Mouse (Mus musculus): Measurements from ENCODE around the gene Arhgef18. TPM values are rescaled to one million over a fixed set of nuclear protein-coding genes. Genes with fewer than 3 reads are reported as not detected.

Gene Arhgef18
- polyA plus RNA-seq, 1 experiment from 2014 or later, result 9.7 TPM

GRCm38 (mm10) chr8:3367086-3367485 lies 25.7 kb upstream of the Arhgef18 start:
- Histone ChIP-seq H3K4me3 (no peak overlapping the region), H3K27me3 (ENCODE audit: poor library complexity, severe bottlenecking) (no peaks in the 10 kb centered on the region), H3K4me1 (no peaks in the 10 kb centered on the region), H3K36me3 (replicated peaks) (no peaks in the 10 kb centered on the region), H3K9me3 (no peaks in the 10 kb centered on the region), H3K27ac (no peak overlapping the region)
- DNase-seq (ENCODE audit: extremely low spot score, low spot score), result no peak
- WGBS, result 91% methylated on average over 5 of the region's 5 CpGs

GRCm38 (mm10) chr8:3368091-3368490 lies 24.7 kb upstream of the Arhgef18 start:
- Histone ChIP-seq H3K9me3 (no peaks in the 10 kb centered on the region), H3K27ac (no peak overlapping the region), H3K4me1 (no peaks in the 10 kb centered on the region), H3K4me3 (no peak overlapping the region), H3K27me3 (ENCODE audit: poor library complexity, severe bottlenecking) (no peaks in the 10 kb centered on the region), H3K36me3 (replicated peaks) (no peaks in the 10 kb centered on the region)
- 91% methylated on average over 1 of the region's 1 CpGs for WGBS
- DNase-seq (ENCODE audit: extremely low spot score, low spot score), result no peak

- H3K9me3 ChIP-seq, result no peaks in the 10 kb centered on the region
Observed at GRCm38 (mm10) chr8:3375748-3376147, 17.1 kb upstream of the Arhgef18 start.

DNA sequence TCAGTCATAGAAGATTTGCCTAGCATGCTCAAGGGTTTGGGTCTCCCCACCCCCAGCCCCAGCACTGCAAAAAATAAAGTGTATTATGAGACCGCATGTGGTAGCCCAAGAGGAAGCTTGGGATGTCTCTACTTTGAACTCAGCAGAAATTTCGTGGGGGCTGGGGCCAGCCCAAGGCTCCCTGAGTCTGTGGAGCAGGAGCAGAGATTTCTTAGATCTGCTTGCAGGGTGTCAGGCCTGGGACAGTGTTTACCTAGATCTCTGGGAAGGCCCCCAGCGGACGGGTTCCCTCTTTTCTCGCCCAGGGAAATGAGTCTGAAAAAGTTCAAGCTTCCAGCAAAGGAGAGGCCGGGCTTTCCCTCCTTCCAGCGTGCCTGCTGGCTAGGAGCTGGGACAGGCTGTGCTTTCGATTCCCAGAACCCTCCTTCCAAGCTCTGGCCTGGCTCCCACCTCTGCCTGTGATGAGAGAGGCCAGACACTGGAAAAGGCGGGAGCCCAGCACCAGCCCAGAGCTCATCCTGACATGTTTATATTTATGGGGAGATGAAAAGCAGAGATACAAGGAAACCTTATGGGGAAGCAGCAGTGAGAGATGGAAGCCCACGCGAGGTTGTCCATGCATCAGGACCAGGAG lies 16.0 kb upstream of the Arhgef18 start:
- no peaks in the 10 kb centered on the region for H3K9me3 ChIP-seq
- no peak overlapping the region for H3K4me3 ChIP-seq
- H3K27me3 ChIP-seq (ENCODE audit: poor library complexity, severe bottlenecking), result no peaks in the 10 kb centered on the region
- H3K27ac ChIP-seq, result no peak overlapping the region
- H3K36me3 ChIP-seq (replicated peaks), result no peaks in the 10 kb centered on the region
- H3K4me1 ChIP-seq, result no peaks in the 10 kb centered on the region
- WGBS, result 73% methylated on average over 11 of the region's 11 CpGs
- DNase-seq (ENCODE audit: extremely low spot score, low spot score), result no peak

More at GRCm38 (mm10) chr8:3375748-3376147, 17.1 kb upstream of the Arhgef18 start:
- H3K4me3 ChIP-seq, result no peak overlapping the region
- H3K27me3 ChIP-seq (ENCODE audit: poor library complexity, severe bottlenecking), result no peaks in the 10 kb centered on the region
- no peaks in the 10 kb centered on the region for H3K4me1 ChIP-seq
- DNase-seq (ENCODE audit: extremely low spot score, low spot score), result no peak
- H3K36me3 ChIP-seq (replicated peaks), result no peaks in the 10 kb centered on the region
- no peak overlapping the region for H3K27ac ChIP-seq

DNA sequence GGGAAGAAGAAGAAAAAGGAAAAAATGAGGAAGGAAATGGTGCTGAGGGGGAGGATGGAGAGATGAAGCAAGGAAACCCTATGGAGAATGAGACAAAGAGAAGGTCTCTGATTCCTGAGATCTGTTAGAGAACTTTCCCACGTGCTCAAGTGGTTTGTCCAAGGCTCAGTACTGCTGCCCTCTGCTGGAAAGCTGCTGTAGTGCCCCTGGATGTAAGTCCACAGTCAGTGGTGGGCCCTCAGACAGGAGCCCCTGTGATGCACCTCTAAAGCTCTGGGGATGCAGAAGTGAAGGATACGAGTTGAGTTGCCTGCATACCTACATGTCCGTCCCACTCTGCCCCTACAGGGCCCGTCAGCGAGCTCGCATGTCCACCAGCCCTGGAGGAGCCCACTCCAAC lies 5.5 kb upstream of the Arhgef18 start:
- peak; percentile 55 for DNase-seq (ENCODE audit: extremely low spot score, low spot score)
- peaks cover 1% of the 10 kb centered on the region for H3K4me1 ChIP-seq
- no peaks in the 10 kb centered on the region for H3K27me3 ChIP-seq (ENCODE audit: poor library complexity, severe bottlenecking)
- 32% methylated on average over 6 of the region's 6 CpGs for WGBS
- no peaks in the 10 kb centered on the region for H3K36me3 ChIP-seq (replicated peaks)
- no peak overlapping the region for H3K4me3 ChIP-seq
- no peaks in the 10 kb centered on the region; the same call in 1 of the 2 replicates for H3K9me3 ChIP-seq
- no peak overlapping the region for H3K27ac ChIP-seq

DNA sequence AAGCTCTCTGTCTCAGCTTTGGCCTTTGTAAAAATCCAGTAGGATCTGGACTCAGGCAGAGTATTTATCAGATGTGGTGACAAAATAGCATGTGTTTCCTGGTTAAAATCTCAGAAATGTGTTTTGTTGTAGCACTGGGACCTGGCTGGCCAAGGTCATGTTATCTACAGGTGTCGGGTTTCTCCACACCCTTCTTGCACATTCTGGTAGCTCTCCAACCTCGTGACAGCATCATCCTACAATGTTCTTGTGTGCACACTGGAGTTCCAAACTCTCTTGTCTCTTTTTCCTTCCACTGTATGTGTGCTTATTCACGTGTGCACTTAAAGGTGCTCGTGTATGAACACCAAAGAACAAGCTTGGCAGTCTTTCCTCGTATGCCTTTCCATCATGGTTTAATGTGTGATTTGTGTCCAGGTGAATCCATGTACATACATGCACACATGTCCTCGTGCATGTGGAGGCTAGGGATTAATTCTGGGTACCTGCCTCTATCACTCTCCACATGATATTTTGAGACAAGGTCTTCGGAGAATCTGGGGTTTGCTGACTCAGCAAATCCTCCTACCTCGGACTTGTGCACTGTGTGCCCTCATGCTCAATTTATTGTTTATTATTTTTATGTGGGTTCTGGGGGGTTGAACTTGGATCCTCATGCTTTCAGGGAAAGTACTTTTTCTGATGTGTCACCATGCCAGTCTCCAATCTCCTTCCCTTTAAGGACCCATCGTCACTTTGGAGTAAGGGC lies 4.0 kb upstream of the Arhgef18 start:
- no peaks in the 10 kb centered on the region for H3K36me3 ChIP-seq (replicated peaks)
- no peak overlapping the region for H3K4me3 ChIP-seq
- no peak overlapping the region for H3K27ac ChIP-seq
- 81% methylated on average over 9 of the region's 9 CpGs for WGBS
- H3K9me3 ChIP-seq, result no peaks in the 10 kb centered on the region; the same call in 1 of the 2 replicates
- DNase-seq (ENCODE audit: extremely low spot score, low spot score), result no peak
- H3K27me3 ChIP-seq (ENCODE audit: poor library complexity, severe bottlenecking), result no peaks in the 10 kb centered on the region
- peaks cover 12% of the 10 kb centered on the region for H3K4me1 ChIP-seq

DNA sequence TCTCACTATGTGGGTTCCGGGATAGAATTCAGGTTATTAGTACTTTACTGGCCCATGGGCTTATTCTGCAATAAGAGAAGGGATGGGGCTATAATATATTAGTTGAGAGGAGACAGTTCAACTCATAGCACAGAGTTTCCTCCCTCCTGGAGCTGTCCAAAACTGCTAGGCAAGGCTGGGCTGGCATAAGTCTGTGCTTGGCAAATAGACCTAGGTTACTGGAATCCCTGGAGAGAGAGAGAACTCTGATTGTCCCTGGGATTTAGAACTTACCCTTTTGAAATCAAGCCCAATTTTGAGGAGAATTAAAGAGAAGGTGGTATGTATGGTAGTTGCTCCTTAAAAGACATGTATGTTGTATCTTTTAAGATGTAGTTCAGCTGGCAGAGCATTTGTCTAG lies 3.3 kb upstream of the Arhgef18 start:
- Histone ChIP-seq H3K4me1 (peaks cover 19% of the 10 kb centered on the region), H3K36me3 (replicated peaks) (no peaks in the 10 kb centered on the region), H3K9me3 (no peaks in the 10 kb centered on the region; the same call in 1 of the 2 replicates), H3K4me3 (no peak overlapping the region), H3K27ac (no peak overlapping the region), H3K27me3 (ENCODE audit: poor library complexity, severe bottlenecking) (no peaks in the 10 kb centered on the region)
- no peak for DNase-seq (ENCODE audit: extremely low spot score, low spot score)
- 84% methylated on average over 1 of the region's 1 CpGs for WGBS

- DNase-seq (ENCODE audit: extremely low spot score, low spot score), result no peak
- peak overlapping the region; percentile 86 for H3K27ac ChIP-seq
- H3K27me3 ChIP-seq (ENCODE audit: poor library complexity, severe bottlenecking), result no peaks in the 10 kb centered on the region
- WGBS, result 61% methylated on average over 4 of the region's 4 CpGs
- H3K4me3 ChIP-seq, result peak overlapping the region; percentile 86
- H3K4me1 ChIP-seq, result peaks cover 32% of the 10 kb centered on the region
- H3K36me3 ChIP-seq (replicated peaks), result peaks cover 12% of the 10 kb centered on the region
- H3K9me3 ChIP-seq, result no peaks in the 10 kb centered on the region
Observed at GRCm38 (mm10) chr8:3392293-3392692, 513 bp upstream of the Arhgef18 start.

DNA sequence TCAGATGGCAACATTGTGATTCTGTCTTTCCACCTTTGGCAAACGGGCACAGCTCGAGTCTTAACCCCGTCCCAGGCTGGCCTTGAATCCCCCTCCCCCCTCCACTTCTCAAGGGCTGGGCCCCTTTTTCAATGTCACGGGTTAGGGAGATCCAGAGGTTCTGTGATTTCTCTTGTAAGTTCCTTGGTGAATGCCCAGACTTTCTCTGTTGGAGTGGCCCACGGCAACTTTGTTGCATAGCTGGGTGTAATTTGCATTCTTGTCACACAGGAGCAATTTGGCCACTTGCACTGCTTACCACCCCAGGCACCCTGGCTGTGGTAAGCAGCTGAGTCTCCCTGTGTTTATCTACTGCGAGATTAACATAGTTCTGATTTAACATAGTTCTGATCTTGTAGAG lies 1.8 kb downstream of the Arhgef18 start:
- Histone ChIP-seq H3K4me1 (peaks cover 32% of the 10 kb centered on the region), H3K27ac (no peak overlapping the region), H3K9me3 (no peaks in the 10 kb centered on the region), H3K27me3 (ENCODE audit: poor library complexity, severe bottlenecking) (no peaks in the 10 kb centered on the region), H3K4me3 (peak overlapping the region; percentile 86), H3K36me3 (replicated peaks) (peaks cover 20% of the 10 kb centered on the region)
- 10% methylated on average over 6 of the region's 6 CpGs for WGBS
- DNase-seq (ENCODE audit: extremely low spot score, low spot score), result no peak

DNA sequence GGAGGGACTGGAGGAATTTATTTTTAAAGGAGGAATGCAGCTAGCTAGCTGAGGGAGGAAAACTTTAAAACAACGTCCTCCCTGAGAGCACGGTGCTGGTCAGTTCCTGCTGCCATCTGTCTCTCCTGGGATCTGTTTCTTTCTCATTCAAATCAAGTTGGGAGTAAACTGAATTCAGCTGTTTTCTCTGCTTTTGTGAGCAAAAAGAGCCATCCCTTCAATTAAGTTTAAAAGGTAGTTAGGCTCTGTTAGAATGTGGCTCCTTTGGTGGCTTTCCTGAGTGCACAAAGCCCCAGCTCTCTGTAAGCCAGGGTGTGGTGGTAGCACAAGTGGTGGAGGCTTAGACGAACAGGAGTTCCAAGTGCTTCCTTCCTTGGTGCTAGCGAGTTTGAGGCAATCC lies 2.4 kb downstream of the Arhgef18 start:
- 10% methylated on average over 4 of the region's 4 CpGs for WGBS
- Histone ChIP-seq H3K36me3 (replicated peaks) (peaks cover 24% of the 10 kb centered on the region), H3K4me3 (peak overlapping the region; percentile 86; the same call in 1 of the 2 replicates), H3K27me3 (ENCODE audit: poor library complexity, severe bottlenecking) (no peaks in the 10 kb centered on the region), H3K9me3 (no peaks in the 10 kb centered on the region), H3K4me1 (peaks cover 32% of the 10 kb centered on the region), H3K27ac (peak overlapping the region; percentile 22)
- no peak for DNase-seq (ENCODE audit: extremely low spot score, low spot score)

GRCm38 (mm10) chr8:3397597-3397996 lies 4.8 kb downstream of the Arhgef18 start:
- WGBS, result 90% methylated on average over 3 of the region's 3 CpGs
- Histone ChIP-seq H3K27ac (no peak overlapping the region), H3K9me3 (no peaks in the 10 kb centered on the region)

DNA sequence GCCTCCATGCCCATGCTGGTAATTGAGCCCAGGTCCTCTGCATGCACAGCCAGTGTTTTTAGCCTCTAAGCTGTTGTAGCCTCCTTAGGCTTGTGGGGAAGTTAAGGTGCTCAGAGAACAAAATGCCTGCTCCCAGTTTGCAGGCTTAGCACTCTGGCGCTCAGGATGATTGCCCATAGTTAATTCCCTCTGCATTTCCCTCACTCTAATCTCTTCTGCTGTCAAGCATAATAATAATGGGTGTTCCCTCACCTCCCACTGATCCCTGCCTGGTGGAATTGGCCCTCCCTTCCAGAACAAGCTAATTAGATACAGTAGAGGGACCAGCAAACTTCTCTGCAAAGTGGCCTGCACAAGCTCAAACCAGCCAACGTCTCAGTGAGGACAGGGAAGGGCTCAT lies 7.7 kb downstream of the Arhgef18 start:
- Histone ChIP-seq H3K4me1 (peaks cover 6% of the 10 kb centered on the region), H3K4me3 (no peak overlapping the region)
- 33% methylated on average over 2 of the region's 2 CpGs for WGBS

More at GRCm38 (mm10) chr8:3397597-3397996, 4.8 kb downstream of the Arhgef18 start:
- Histone ChIP-seq H3K36me3 (replicated peaks) (peaks cover 44% of the 10 kb centered on the region), H3K27me3 (ENCODE audit: poor library complexity, severe bottlenecking) (no peaks in the 10 kb centered on the region), H3K4me1 (peaks cover 31% of the 10 kb centered on the region), H3K4me3 (no peak overlapping the region)
- no peak for DNase-seq (ENCODE audit: extremely low spot score, low spot score)

GRCm38 (mm10) chr8:3407417-3407816 lies 14.6 kb downstream of the Arhgef18 start:
- WGBS, result 97% methylated on average over 3 of the region's 3 CpGs
- Histone ChIP-seq H3K36me3 (replicated peaks) (peaks cover 15% of the 10 kb centered on the region), H3K27ac (no peak overlapping the region), H3K4me1 (0 out of 2 replicates have a peak, but pooled peaks cover 4% of the 10 kb centered on the region), H3K4me3 (no peak overlapping the region), H3K27me3 (ENCODE audit: poor library complexity, severe bottlenecking) (no peaks in the 10 kb centered on the region), H3K9me3 (no peaks in the 10 kb centered on the region)
- no peak for DNase-seq (ENCODE audit: extremely low spot score, low spot score)

More for the DNA sequence above, 7.7 kb downstream of the Arhgef18 start:
- Histone ChIP-seq H3K27ac (no peak overlapping the region), H3K27me3 (ENCODE audit: poor library complexity, severe bottlenecking) (no peaks in the 10 kb centered on the region), H3K36me3 (replicated peaks) (peaks cover 47% of the 10 kb centered on the region), H3K9me3 (no peaks in the 10 kb centered on the region)
- no peak for DNase-seq (ENCODE audit: extremely low spot score, low spot score)
